Mouse (Mus musculus) thymus, postnatal 36 days (tissue): ENCODE results near the gene Minos1.

Source experiments
- DNase-seq, 2 experiments: peaks; one replicate each; pipeline ENCODE4 v3.0.0; 2022; ENCODE audit warnings: mixed read lengths in 2 of 2

The Minos1 gene

GRCm38 (mm10) chr4:139058029-139058428 is 72.9 kb downstream of the Minos1 start:
- DNase-seq = no peak

GRCm38 (mm10) chr4:139057291-139057690 is 73.6 kb downstream of the Minos1 start:
- DNase-seq = no peak

DNA sequence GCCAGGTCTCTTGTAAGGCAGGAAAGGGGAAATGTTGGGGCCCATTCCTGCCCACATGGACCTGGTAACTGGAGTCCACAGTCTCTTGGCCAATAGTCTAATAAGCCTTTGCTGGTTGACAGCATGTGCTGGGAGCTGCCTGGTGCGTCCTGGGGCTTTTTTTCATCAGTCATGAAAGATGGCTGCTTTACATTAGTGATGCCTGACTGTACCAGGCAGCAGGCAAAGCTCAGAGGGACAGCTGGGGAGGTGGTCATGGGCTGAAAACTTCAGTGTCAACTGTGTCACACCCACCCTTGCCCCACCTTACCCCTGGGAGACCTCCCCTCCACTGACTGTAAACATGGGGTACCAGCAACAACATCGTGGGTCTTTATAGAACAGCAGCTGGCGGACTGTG is 75.2 kb downstream of the Minos1 start:
- DNase-seq = no peak

- DNase-seq = no peak
These were observed 75.6 kb downstream of the Minos1 start for GRCm38 (mm10) chr4:139055336-139055735.

DNA sequence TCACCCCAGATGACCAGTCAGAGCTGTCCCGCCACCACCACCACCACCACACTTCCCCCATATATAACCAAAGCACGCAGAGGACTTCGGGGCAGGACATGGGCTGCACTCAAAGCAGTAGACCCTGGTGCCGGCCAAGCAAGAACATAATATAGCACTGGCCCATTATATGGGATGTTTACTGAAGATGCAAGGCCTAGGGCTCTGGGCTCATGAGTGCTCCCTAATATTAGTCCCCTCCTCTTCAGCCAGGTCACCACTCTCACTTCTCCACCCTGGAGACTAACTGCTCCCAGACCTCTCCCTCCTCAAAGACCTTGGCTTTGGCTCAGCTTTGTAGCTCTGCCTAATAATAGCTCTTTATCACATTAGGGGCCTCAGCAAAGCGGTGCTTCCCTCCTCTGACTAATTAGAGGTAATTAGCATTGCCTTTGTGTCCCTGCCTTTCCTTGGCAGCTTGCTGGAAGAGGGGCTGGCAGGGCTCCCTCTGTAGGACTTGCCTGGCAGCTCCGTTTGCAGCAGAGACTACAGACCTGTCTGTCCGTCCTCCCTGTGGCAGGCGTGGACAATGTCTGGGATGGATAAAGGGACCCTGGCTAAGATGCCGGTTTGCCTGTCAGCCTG is 76.5 kb downstream of the Minos1 start:
- no peak for DNase-seq

GRCm38 (mm10) chr4:139053391-139053790 is 77.5 kb downstream of the Minos1 start:
- DNase-seq = no peak

DNA sequence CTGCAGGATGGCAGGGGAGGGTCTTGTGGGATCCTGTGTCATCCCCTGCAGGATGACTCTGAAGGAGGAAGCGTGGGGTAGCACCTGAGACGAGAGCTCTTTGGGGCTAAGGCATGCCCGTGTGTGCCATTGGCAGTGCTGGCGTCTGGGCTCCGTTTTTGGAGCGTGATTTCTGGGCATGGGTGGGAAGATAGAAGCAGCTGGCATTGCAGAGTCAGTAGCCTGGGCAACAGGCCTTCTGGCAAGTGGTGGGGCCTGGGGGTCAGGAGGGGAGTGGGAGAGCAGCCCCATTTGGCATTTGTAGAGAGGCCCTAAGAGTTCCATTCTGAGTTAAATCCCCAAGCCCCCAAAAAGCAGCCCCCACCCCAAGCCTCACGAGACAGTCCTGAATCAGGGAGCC is 78.1 kb downstream of the Minos1 start:
- DNase-seq = no peak
